Mouse (Mus musculus) left cerebral cortex, adult 6 months (tissue): ENCODE results near the gene Klhl33. TPM values are rescaled to one million over a fixed set of nuclear protein-coding genes. Genes with fewer than 3 reads are reported as not detected.

Experiments
- long read RNA-seq, 2 experiments: library from polyadenylated mRNA; unstranded; transcript quantifications; one replicate each; pipeline ENCODE4 v2.0.0; 2019 to 2020
- polyA plus RNA-seq: library from polyadenylated mRNA; unstranded; fragments of <200 nt; fragmentation: Nextera tagmentation; gene quantifications from 2 replicates; pipeline ENCODE4 v1.2.3, GENCODE M21; 2021

Gene Klhl33
- 0.61 and 0.65 TPM in 2 replicates for polyA plus RNA-seq
- long read RNA-seq, experiment 1, partial matches to known transcripts = 0 of 3 reads
- long read RNA-seq, experiment 1, other reads (novel, unspliced or antisense) = 0 of 3 reads
- long read RNA-seq, experiment 2, partial matches to known transcripts = 0 of 2 reads
- long read RNA-seq, experiment 2, other reads (novel, unspliced or antisense) = 1 of 2 reads

GRCm38 (mm10) chr14:50897374-50897765 lies at the start of gene Klhl33:
TSS of gene Klhl33 (minus strand) at chr14:50897507.

DNA sequence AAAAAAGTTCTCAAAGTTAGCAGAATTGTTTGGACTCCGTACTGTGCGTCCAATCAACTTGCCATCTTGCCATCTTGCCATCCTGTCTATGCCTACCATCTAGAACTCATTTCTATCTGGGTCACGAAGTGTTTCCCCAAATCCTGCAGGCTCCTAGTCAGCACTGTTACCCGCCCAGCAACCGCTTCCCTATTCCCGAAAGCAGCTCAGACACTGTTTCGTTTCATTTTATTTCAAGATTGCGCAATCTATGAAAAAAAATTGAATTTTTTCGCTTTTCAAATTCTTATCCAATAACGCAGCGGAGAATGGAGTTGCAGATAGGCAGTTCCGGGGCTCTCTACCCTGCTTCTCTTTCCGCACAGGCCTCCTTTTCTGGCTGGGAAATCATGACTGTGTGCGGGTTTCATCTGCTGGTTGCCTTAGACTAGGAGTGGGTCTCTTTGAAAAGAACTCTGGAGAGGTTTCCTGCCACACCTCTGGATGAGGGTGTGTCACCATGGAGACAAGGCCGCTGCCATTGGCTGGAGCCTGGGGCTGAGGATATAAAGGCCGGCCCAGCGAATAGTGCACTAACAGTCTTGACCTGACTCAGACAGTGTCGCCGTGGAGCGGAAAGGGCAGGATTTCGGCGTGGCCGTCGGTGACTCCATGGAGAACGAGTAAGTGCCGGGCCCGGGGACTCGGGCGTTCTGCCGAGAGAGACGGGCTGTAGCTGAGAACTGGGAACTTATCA lies 46.8 kb upstream of the Klhl33 start, which contains the start of gene Gm49342:
Gene Gm49342, plus strand, starts transcription at position 586 of the 736 bp plus-strand sequence.

GRCm38 (mm10) chr14:50930754-50931492 lies 33.6 kb upstream of the Klhl33 start, which contains the start of the genes Pip4p1 and Pnp:
TSS of gene Pip4p1 (minus strand) at chr14:50930856.
TSS of gene Pnp (plus strand) at chr14:50931082.

GRCm38 (mm10) chr14:50924281-50925064 lies 27.2 kb upstream of the Klhl33 start, which contains the start of the genes Osgep and Apex1:
TSS of gene Osgep (minus strand) at chr14:50924893.
TSS of gene Apex1 (plus strand) at chr14:50924968.

GRCm38 (mm10) chr14:50869889-50870804 lies 27.2 kb downstream of the Klhl33 start, which contains the start of gene Tep1:
TSS of gene Tep1 (minus strand) at chr14:50870560.

Other genes with a start within 250 kb of the Klhl33 start
- not detected in 2 replicates for gene Olfr747, start 204.3 kb downstream of the Klhl33 start, polyA plus RNA-seq
- not detected in 2 replicates for gene Olfr748, start 190.1 kb downstream of the Klhl33 start, polyA plus RNA-seq
- not detected in 2 replicates for gene Olfr749, start 152.4 kb downstream of the Klhl33 start, polyA plus RNA-seq
- gene Ttc5, start 112.0 kb downstream of the Klhl33 start, polyA plus RNA-seq = 45.5 and 53.6 TPM in 2 replicates
- gene Ccnb1ip1, start 89.8 kb downstream of the Klhl33 start, polyA plus RNA-seq = not detected in 2 replicates
- gene Parp2, start 89.7 kb downstream of the Klhl33 start, polyA plus RNA-seq = 20.4 and 20.8 TPM in 2 replicates
- gene Tep1, start 26.9 kb downstream of the Klhl33 start, polyA plus RNA-seq = 1.5 and 2.0 TPM in 2 replicates
- gene Osgep, start 27.4 kb upstream of the Klhl33 start, polyA plus RNA-seq = 58.6 and 80.7 TPM in 2 replicates
- 69.3 and 83.9 TPM in 2 replicates for gene Apex1, start 27.5 kb upstream of the Klhl33 start, polyA plus RNA-seq
- gene Pip4p1, start 33.3 kb upstream of the Klhl33 start, polyA plus RNA-seq = 42.9 and 88.9 TPM in 2 replicates
- 7.8 and 10.7 TPM in 2 replicates for gene Pnp, start 33.6 kb upstream of the Klhl33 start, polyA plus RNA-seq
- gene Gm49342, start 47.0 kb upstream of the Klhl33 start, polyA plus RNA-seq = not detected in 2 replicates
- 1.5 and 2.1 TPM in 2 replicates for gene Pnp2, start 58.5 kb upstream of the Klhl33 start, polyA plus RNA-seq
- gene Rnase10, start 110.2 kb upstream of the Klhl33 start, polyA plus RNA-seq = 0.09 and 0.13 TPM in 2 replicates
- gene Rnase9, start 144.4 kb upstream of the Klhl33 start, polyA plus RNA-seq = not detected in 2 replicates
- not detected in 2 replicates for gene Rnase11, start 152.7 kb upstream of the Klhl33 start, polyA plus RNA-seq
- gene Rnase12, start 160.2 kb upstream of the Klhl33 start, polyA plus RNA-seq = not detected in 2 replicates
- gene Olfr750, start 176.9 kb upstream of the Klhl33 start, polyA plus RNA-seq = not detected in 2 replicates
- gene Rnase4, start 193.6 kb upstream of the Klhl33 start, polyA plus RNA-seq = 17.0 and 17.2 TPM in 2 replicates
- 3.2 and 3.5 TPM in 2 replicates for gene Ang, start 193.6 kb upstream of the Klhl33 start, polyA plus RNA-seq
- gene Eddm3b, start 216.9 kb upstream of the Klhl33 start, polyA plus RNA-seq = not detected in 2 replicates
- gene Rnase6, start 226.4 kb upstream of the Klhl33 start, polyA plus RNA-seq = 0.10 and 0.44 TPM in 2 replicates
- gene Rnase1, start 249.3 kb upstream of the Klhl33 start, polyA plus RNA-seq = 1.2 and 1.7 TPM in 2 replicates